Mouse (Mus musculus): ENCODE data around the gene Rnf157. TPM values are rescaled to one million over a fixed set of nuclear protein-coding genes. Genes with fewer than 3 reads are reported as not detected.
"Not testable (repeated sequence)": the region's sequence is repeated elsewhere in the genome, so short reads cannot be mapped to it uniquely, and the experiment has no call there.

The Rnf157 gene
- polyA plus RNA-seq, 1 experiment from 2014 or later, result 40.5 TPM

DNA sequence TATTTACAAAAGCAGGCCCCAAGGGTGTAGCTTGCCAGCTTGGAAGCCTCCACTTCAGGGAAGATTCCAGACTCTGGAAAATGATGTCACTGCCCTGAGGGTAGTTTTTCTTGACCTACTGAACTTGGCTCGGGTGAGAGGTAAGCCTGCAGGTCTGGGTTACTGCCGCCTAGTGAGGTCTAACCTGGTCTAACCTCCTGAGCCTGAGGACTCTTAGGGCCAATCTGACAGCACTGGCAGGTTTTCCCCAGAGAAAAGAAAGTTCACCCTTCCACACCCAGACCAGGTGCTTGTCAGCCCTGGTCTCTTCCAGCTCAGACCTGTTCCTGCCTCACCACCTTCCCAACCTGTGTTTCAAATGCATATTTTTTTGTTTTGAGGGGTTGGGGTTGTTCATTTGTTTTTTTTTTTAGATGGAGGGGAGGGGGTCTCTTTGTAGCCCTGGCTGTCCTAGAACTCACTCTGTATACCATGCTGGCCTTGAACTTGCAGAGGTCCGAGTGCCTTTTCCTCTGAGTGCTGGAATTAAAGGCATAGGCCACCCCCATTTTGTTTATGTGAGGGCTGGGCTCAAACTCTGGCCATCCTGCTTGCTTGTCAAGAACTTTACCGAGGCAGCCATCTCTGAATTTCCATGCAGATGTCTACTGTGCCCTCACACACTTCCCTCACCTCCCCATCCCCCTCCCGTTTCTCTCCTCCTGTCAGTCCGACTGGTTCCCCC lies 14.2 kb upstream of the Rnf157 start:
- DNase-seq (ENCODE audit: low read depth, low spot score), result no peak
- H3K27me3 ChIP-seq, result no peaks in the 10 kb centered on the region
- in situ Hi-C loops (cut with MboI; ENCODE audit: low pct_unique_long_range_greater_than_20kb), result no loop called here
- ChIA-PET CTCF (no interaction called here), POLR2A (no interaction called here)
- TF ChIP-seq CTCF (IDR thresholded peaks at IDR 0.05), result no peak
- no peak for ATAC-seq

DNA sequence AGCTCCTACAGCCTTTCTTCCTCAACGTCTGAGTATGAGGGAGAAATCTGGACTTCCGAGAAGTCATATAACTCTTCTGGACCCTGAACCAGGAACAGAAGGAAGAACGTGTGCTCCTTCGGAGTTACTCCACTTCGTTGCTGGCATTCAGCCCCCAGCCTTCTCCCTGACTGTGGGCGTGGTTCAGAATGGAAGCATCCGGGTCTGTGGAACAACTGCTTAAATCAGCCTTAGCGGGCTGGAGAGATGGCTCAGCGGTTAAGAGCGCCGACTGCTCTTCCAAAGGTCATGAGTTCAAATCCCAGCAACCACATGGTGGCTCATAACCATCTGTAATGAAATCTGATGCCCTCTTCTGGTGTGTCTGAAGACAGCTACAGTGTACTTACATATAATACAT lies 13.5 kb upstream of the Rnf157 start:
- DNase-seq (ENCODE audit: low read depth, low spot score); in situ Hi-C loops (cut with MboI; ENCODE audit: low pct_unique_long_range_greater_than_20kb); H3K27me3 ChIP-seq; ATAC-seq; POLR2A ChIA-PET; CTCF ChIA-PET: not testable (repeated sequence)

DNA sequence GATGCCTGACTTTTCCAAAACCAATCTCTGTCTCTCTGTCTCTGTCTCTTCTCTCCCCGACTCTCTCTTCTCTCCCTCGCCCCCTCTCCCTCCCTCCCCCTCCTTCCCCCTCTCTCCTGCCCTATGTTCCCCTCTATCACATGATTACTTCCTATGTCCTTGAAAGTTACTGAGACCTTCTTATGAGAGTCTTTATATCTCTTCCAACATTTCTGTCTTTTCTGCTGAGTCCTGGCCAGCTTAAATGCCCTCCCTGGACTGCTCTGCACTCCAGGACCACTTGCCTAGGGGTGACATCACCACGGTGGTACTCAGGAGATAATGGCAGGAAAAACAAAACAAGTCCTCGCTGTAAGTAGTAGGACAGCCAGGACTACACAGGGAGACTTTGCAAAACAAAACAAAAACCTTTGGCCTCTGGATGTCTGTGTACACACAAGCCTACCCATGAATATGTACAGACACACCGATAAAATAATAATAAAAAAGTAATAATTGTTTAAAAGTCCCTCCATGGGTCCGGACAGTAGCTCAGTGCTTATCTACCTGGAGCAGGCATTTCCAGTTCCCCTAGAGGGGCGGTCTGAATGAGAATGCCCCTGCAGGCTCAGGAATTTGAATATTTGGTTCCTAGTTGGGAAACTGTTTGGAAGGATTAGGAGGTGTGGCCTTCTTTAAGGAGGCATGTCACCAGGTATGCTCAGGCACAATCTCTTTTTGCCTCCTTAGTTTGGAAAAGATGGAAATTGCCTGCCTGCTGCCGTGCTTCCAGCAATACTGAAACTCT lies 12.0 kb upstream of the Rnf157 start:
- CTCF ChIA-PET, result no interaction called here
- ATAC-seq (no peak), DNase-seq (ENCODE audit: low read depth, low spot score) (no peak)
- POLR2A ChIA-PET, result interaction anchor here (1.0 kb wide), 1 partner anchor 19 kb away, joined by 3 read pairs; no protein-coding TSS in a partner anchor
- no peaks in the 10 kb centered on the region for H3K27me3 ChIP-seq
- in situ Hi-C loops (cut with MboI; ENCODE audit: low pct_unique_long_range_greater_than_20kb), result no loop called here
- TF ChIP-seq CTCF (IDR thresholded peaks at IDR 0.05), result no peak

DNA sequence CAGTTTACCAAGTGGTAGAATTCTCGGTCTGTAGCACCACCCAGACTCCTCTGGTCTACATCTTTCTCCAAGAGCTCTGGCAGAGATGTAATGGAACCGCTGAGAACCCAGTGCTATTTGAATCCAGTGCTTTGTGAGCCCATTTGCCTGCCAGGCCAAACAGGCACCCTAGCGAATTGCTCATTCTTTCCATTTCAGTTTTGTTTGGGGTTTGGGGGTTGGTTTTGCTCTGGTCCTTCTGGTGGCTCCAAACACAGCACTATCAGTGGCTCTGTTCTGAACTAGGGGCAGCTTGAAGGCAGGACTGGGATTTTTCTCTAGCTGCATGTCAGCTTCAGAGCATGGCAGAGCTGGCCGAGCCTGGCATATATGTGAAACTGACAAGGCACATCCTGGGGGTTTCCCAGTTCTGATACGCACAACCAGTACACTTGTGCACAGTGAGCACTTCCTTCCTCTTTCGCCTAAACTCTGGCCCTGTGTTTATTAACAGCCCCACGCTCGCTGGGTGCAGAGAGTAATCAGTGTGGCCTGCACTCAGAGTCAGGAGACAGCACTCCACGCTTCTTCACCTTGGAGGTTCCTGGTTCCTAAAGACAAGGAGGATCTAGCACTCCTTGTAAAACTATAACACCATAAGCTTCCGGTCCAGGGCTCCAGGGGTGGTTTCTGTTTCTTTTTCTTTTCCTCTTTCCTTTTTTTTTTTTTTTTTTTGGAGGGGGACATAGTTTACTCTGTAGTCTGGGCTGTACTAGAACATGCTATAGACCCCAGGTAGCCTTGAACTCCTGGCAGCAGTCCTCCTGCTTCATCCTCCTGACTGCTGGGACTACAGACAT lies 11.2 kb upstream of the Rnf157 start:
- ATAC-seq (no peak), DNase-seq (ENCODE audit: low read depth, low spot score) (no peak)
- no peaks in the 10 kb centered on the region for H3K27me3 ChIP-seq
- POLR2A ChIA-PET, result interaction anchor here (1.0 kb wide), 1 partner anchor 20 kb away, joined by 3 read pairs; no protein-coding TSS in a partner anchor
- in situ Hi-C loops (cut with MboI; ENCODE audit: low pct_unique_long_range_greater_than_20kb), result no loop called here
- CTCF ChIA-PET, result no interaction called here
- no peak for TF ChIP-seq CTCF (IDR thresholded peaks at IDR 0.05)

DNA sequence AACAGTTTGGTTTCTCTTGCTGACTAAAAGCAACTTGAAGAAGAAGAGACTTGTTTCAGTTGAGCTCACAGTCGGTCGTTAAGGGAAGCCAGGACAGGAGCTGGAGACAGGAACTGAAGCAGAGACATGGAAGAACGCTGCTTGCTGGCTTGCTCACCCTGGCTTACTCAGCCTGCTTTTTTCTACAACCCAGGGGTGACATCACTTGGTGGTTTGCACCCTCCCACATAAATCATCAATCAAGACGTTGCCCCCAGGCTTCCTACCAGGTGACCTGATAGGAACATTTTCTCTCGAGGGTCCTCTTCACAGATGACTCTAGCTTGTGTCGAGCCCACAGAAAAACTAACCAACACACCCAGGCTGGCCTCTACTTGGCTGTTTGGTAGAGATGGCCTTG lies 10.4 kb upstream of the Rnf157 start:
- POLR2A ChIA-PET, result no interaction called here
- in situ Hi-C loops (cut with MboI; ENCODE audit: low pct_unique_long_range_greater_than_20kb), result no loop called here
- no peak for TF ChIP-seq CTCF (IDR thresholded peaks at IDR 0.05)
- H3K27me3 ChIP-seq, result no peaks in the 10 kb centered on the region
- no peak for ATAC-seq
- CTCF ChIA-PET, result no interaction called here
- DNase-seq (ENCODE audit: low read depth, low spot score), result no peak

DNA sequence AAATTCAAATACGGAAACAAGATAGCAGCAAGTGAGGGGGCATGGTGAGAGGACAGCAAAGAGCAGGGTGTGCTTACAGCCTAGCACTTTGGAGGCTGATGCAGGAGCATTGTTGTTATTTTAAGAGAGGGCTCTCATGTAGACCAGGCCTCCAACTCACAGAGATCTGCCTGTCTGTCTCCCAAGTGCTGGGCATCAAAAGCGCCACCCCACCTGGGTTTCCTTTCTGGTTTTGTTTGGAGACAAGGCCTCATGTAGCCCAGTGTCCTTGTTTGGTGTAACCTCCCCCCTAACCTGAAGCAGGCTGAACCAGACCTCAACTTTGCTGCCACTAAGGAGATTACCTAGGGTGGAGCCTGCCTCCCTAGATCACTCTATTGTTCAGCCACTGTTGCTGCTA lies 9.7 kb upstream of the Rnf157 start:
- ChIA-PET CTCF (no interaction called here), POLR2A (interaction anchor here (0.6 kb wide), 1 partner anchor 491 kb away, joined by 4 read pairs; no protein-coding TSS in a partner anchor)
- in situ Hi-C loops (cut with MboI; ENCODE audit: low pct_unique_long_range_greater_than_20kb), result no loop called here
- DNase-seq (ENCODE audit: low read depth, low spot score) (no peak), ATAC-seq (no peak)
- no peaks in the 10 kb centered on the region for H3K27me3 ChIP-seq
- no peak for TF ChIP-seq CTCF (IDR thresholded peaks at IDR 0.05)

DNA sequence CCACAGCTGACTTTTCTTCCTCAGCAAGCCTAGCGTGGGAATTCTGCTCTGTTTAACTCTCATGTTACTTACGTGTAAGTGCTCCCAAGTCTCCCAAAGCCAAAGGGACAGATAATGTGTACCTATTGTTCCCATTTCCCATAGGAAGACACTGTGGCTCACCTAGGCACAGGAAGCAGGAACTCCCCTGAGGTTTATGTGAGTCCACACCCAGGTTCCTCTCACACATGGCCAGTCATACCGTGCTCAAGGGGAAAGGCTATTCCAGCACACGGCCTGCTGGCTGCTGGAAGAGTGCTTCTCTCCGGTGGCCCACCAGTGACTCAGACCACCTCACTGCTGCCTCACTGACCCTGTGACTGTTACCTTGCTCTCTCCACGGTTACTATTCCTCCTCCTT lies 8.3 kb upstream of the Rnf157 start:
- H3K27me3 ChIP-seq, result no peaks in the 10 kb centered on the region
- ATAC-seq, result no peak
- DNase-seq (ENCODE audit: low read depth, low spot score), result no peak
- POLR2A ChIA-PET, result no interaction called here
- in situ Hi-C loops (cut with MboI; ENCODE audit: low pct_unique_long_range_greater_than_20kb), result no loop called here
- CTCF ChIA-PET, result no interaction called here
- TF ChIP-seq CTCF (IDR thresholded peaks at IDR 0.05), result no peak

DNA sequence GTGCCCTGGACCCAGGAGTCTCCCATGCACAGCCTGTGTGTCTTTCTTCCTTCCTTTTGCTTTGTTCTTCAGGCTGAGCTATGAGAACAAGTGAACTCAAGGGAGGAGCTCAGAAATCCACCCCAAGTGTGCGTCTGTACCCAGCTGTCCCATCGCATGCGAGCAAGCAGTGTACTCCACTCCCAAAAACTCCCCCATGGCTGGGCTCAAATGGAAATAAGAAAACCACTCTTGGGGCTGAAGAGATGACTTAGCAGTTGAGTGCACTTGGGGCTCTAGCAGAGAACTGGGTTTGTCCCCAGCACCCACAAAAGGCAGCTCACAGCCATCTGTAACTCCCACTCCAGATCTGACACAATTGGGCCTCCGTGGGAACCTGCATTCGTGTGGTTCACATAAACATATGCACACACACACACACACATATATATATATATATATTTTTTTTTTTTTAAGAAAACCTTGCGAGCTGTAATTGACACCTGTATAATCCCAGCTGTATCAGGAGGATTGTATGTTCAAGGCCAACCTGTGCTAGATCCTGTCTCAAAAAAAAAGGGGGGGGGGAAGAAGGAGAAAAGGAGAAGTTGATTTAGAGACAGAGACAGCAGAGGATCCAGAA lies 6.1 kb upstream of the Rnf157 start:
- in situ Hi-C loops (cut with MboI; ENCODE audit: low pct_unique_long_range_greater_than_20kb), result no loop called here
- CTCF ChIA-PET, result no interaction called here
- POLR2A ChIA-PET, result interaction anchor here (1.5 kb wide), 1 partner anchor 9 kb away, joined by 10 read pairs; no protein-coding TSS in a partner anchor
- H3K27me3 ChIP-seq, result no peaks in the 10 kb centered on the region
- TF ChIP-seq CTCF (IDR thresholded peaks at IDR 0.05), result no peak
- no peak for ATAC-seq
- no peak for DNase-seq (ENCODE audit: low read depth, low spot score)

DNA sequence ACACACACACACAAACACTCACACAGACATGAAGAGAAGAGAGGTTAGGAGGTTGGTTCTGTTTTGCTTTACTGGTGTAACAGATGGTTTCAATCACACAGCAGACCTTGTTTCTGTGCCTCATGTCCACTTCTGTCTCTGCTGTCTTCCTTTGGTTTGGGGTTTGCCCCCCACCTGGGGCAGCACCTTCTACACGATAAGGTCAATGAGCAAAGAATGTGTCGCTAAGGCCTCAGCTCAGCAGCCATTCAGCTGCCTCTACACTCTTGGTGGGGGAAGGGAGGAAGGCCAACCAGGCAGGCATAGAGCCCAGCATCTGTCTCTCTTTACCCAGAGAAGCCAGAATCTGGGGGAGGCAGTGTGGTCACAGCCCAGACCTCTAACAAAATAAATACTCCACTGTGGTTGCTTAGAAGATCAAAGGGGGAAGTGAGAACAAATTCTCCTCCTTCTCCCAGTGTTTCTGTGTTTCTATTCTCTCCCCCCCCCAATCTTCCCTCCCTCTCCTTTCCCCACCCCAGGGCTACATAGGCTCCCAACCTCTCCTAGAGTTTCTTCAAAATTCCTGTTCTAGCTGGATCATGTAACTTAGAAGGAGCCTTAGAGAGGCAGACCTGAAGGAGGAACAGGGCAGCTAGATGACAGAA lies 5.5 kb upstream of the Rnf157 start:
- no peak for ATAC-seq
- CTCF ChIA-PET, result no interaction called here
- TF ChIP-seq CTCF (IDR thresholded peaks at IDR 0.05), result no peak
- no peak for DNase-seq (ENCODE audit: low read depth, low spot score)
- in situ Hi-C loops (cut with MboI; ENCODE audit: low pct_unique_long_range_greater_than_20kb), result no loop called here
- POLR2A ChIA-PET, result interaction anchor here (0.6 to 1.5 kb wide), 2 partner anchors 10 to 208 kb away, joined by 7 to 10 read pairs; no protein-coding TSS in a partner anchor
- H3K27me3 ChIP-seq, result no peaks in the 10 kb centered on the region

DNA sequence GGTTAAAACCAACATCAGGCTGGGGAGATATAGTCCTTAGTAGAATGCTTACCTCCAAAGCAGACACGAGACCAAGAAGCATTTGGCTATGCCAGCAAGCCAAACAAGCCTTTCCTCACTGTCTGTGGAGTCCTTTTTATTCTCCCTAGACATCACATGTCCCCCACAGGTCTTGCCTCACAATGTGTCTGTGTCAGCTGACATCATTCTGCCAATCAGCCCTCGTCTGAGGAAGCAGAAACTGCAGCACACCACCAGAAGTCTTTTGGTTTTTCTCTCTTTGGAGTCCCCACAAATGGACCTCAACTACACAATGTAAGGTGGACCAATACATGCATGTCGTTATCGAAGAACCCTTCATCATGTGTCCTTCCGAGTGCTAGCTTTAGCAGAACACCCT lies 4.2 kb upstream of the Rnf157 start:
- DNase-seq (ENCODE audit: low read depth, low spot score) (no peak), ATAC-seq (no peak)
- in situ Hi-C loops (cut with MboI; ENCODE audit: low pct_unique_long_range_greater_than_20kb), result no loop called here
- ChIA-PET POLR2A (no interaction called here), CTCF (interaction anchor here (1.4 to 1.9 kb wide), 3 partner anchors 20 to 98 kb away, joined by 3 to 8 read pairs (median 5); no protein-coding TSS in a partner anchor)
- TF ChIP-seq CTCF (IDR thresholded peaks at IDR 0.05), result no peak
- no peaks in the 10 kb centered on the region for H3K27me3 ChIP-seq
